Mouse (Mus musculus) limb, embryonic 13.5 days (tissue): ENCODE measurements around the gene Socs4. TPM values are rescaled to one million over a fixed set of nuclear protein-coding genes. Genes with fewer than 3 reads are reported as not detected.
"Not testable (repeated sequence)": the region's sequence is repeated elsewhere in the genome, so short reads cannot be mapped to it uniquely, and the experiment has no call there.

Experiments used
- ATAC-seq: fragments of 200-750 bp; cut with Nextera tagmentation; 2 replicates; pipeline ENCODE4 v1.8.0; 2017; ENCODE audit warnings: low read depth, moderate number of reproducible peaks, moderate TSS enrichment; ENCODE audit not compliant: low FRiP score
- H3K27ac ChIP-seq: fragments of 300-500 bp; sonication (generic); 2 replicates; pipeline ENCODE4 v1.5.1; 2015; ENCODE audit warnings: inconsistent platforms, mild to moderate bottlenecking, moderate library complexity
- H3K27me3 ChIP-seq: fragments of 300-500 bp; sonication (generic); 2 replicates; pipeline ENCODE4 v1.6.1; 2015; ENCODE audit warnings: mild to moderate bottlenecking, inconsistent platforms
- H3K36me3 ChIP-seq: fragments of 300-500 bp; sonication (generic); 2 replicates; pipeline ENCODE4 v1.6.1; 2015; ENCODE audit warnings: inconsistent platforms, mild to moderate bottlenecking, moderate library complexity
- H3K4me1 ChIP-seq: fragments of 300-500 bp; sonication (generic); 2 replicates; pipeline ENCODE4 v1.6.1; 2015; ENCODE audit warnings: inconsistent platforms
- H3K4me2 ChIP-seq: fragments of 300-500 bp; sonication (generic); replicated peaks from 2 replicates; pipeline ENCODE4 v1.6.1; 2015; ENCODE audit warnings: inconsistent platforms, mild to moderate bottlenecking, moderate library complexity
- H3K4me3 ChIP-seq: fragments of 300-500 bp; sonication (generic); 2 replicates; pipeline ENCODE4 v1.5.1; 2015; ENCODE audit warnings: moderate library complexity, mild to moderate bottlenecking, inconsistent platforms
- H3K9ac ChIP-seq: fragments of 300-500 bp; sonication (generic); 2 replicates; pipeline ENCODE4 v1.6.1; 2015; ENCODE audit warnings: mild to moderate bottlenecking, inconsistent platforms
- H3K9me3 ChIP-seq: fragments of 300-500 bp; sonication (generic); 2 replicates; pipeline ENCODE4 v1.6.1; 2016; ENCODE audit warnings: inconsistent platforms
- WGBS: fragments of 180-500 bp; shearing (Covaris S2); methylation state at CpG from one replicate; pipeline ENCODE4 v1.1.7; 2015; 5-methylcytosine and 5-hydroxymethylcytosine counted together
- polyA plus RNA-seq: library from polyadenylated mRNA; unstranded; fragments of >200 nt; fragmentation: Nextera tagmentation; extraction: Ambion mirVana; gene quantifications from 2 replicates; pipeline ENCODE4 v1.2.1, GENCODE M21; 2015

Socs4 gene
- polyA plus RNA-seq, 1 experiment from 2014 or later, result 3.0 TPM

- Histone ChIP-seq H3K27ac (no peak overlapping the region), H3K9ac (no peak overlapping the region), H3K4me3 (no peak overlapping the region), H3K4me2 (no peak overlapping the region), H3K36me3 (peaks cover 58% of the 10 kb centered on the region), H3K27me3 (no peaks in the 10 kb centered on the region), H3K9me3 (no peaks in the 10 kb centered on the region), H3K4me1 (no peaks in the 10 kb centered on the region)
- 95% methylated on average over 5 of the region's 5 CpGs for WGBS
- ATAC-seq, result no peak
Observed at GRCm38 (mm10) chr14:47319362-47319761, 42.6 kb downstream of the Socs4 start.

- WGBS, result 96% methylated on average over 7 of the region's 8 CpGs
- peaks cover 54% of the 10 kb centered on the region for H3K36me3 ChIP-seq
- H3K4me2 ChIP-seq, ATAC-seq, H3K27me3 ChIP-seq, H3K4me1 ChIP-seq, H3K27ac ChIP-seq, H3K9me3 ChIP-seq, H3K9ac ChIP-seq, H3K4me3 ChIP-seq: not testable (repeated sequence)
Observed at GRCm38 (mm10) chr14:47321581-47321980, 44.9 kb downstream of the Socs4 start.

GRCm38 (mm10) chr14:47325965-47326761 is 49.4 kb downstream of the Socs4 start:
- peaks cover 27% of the 10 kb centered on the region for H3K36me3 ChIP-seq
- H3K4me2 ChIP-seq, result no peak overlapping the region
- no peaks in the 10 kb centered on the region for H3K27me3 ChIP-seq
- no peak for ATAC-seq
- no peak overlapping the region for H3K9ac ChIP-seq
- H3K9me3 ChIP-seq, result no peaks in the 10 kb centered on the region
- peaks cover 1% of the 10 kb centered on the region; the same call in 1 of the 2 replicates for H3K4me1 ChIP-seq
- H3K27ac ChIP-seq, result no peak overlapping the region
- no peak overlapping the region for H3K4me3 ChIP-seq
- 88% methylated on average over 9 of the region's 9 CpGs for WGBS

GRCm38 (mm10) chr14:47327347-47327746 is 50.6 kb downstream of the Socs4 start:
- Histone ChIP-seq H3K36me3 (peaks cover 23% of the 10 kb centered on the region), H3K9me3 (no peaks in the 10 kb centered on the region), H3K4me3 (no peak overlapping the region), H3K9ac (no peak overlapping the region), H3K4me1 (peaks cover 13% of the 10 kb centered on the region), H3K27me3 (no peaks in the 10 kb centered on the region), H3K27ac (no peak overlapping the region), H3K4me2 (no peak overlapping the region)
- 89% methylated on average over 5 of the region's 5 CpGs for WGBS
- no peak for ATAC-seq

- H3K4me2 ChIP-seq, result peak overlapping the region; percentile 28; the same call in 1 of the 2 replicates
- no peaks in the 10 kb centered on the region for H3K9me3 ChIP-seq
- H3K4me3 ChIP-seq, result no peak overlapping the region
- 15% methylated on average over 5 of the region's 5 CpGs for WGBS
- no peaks in the 10 kb centered on the region for H3K27me3 ChIP-seq
- ATAC-seq, result peak; percentile 59; the same call in 1 of the 2 replicates
- peaks cover 14% of the 10 kb centered on the region for H3K4me1 ChIP-seq
- H3K36me3 ChIP-seq, result no peaks in the 10 kb centered on the region
- 0 out of 2 replicates have a peak overlapping the region, but pooled peaks have one; percentile 31 for H3K9ac ChIP-seq
- no peak overlapping the region; the same call in 1 of the 2 replicates for H3K27ac ChIP-seq
Observed at GRCm38 (mm10) chr14:47331920-47332319, 55.2 kb downstream of the Socs4 start.

- Histone ChIP-seq H3K4me3 (no peak overlapping the region), H3K9ac (no peak overlapping the region), H3K4me2 (no peak overlapping the region), H3K27me3 (no peaks in the 10 kb centered on the region), H3K4me1 (peaks cover 14% of the 10 kb centered on the region), H3K9me3 (no peaks in the 10 kb centered on the region), H3K36me3 (no peaks in the 10 kb centered on the region), H3K27ac (no peak overlapping the region)
- 75% methylated on average over 4 of the region's 4 CpGs for WGBS
- no peak for ATAC-seq
Observed at GRCm38 (mm10) chr14:47334819-47335218, 58.1 kb downstream of the Socs4 start.

GRCm38 (mm10) chr14:47335300-47335699 is 58.6 kb downstream of the Socs4 start:
- no peak for ATAC-seq
- no peak overlapping the region for H3K9ac ChIP-seq
- no peaks in the 10 kb centered on the region for H3K27me3 ChIP-seq
- no peak overlapping the region; the same call in 1 of the 2 replicates for H3K27ac ChIP-seq
- H3K9me3 ChIP-seq, result no peaks in the 10 kb centered on the region
- H3K4me1 ChIP-seq, result peaks cover 14% of the 10 kb centered on the region
- no peak overlapping the region for H3K4me2 ChIP-seq
- H3K4me3 ChIP-seq, result no peak overlapping the region
- 38% methylated on average over 3 of the region's 3 CpGs for WGBS
- H3K36me3 ChIP-seq, result no peaks in the 10 kb centered on the region

- WGBS, result 85% methylated on average over 10 of the region's 10 CpGs
- peaks cover 5% of the 10 kb centered on the region; the same call in 1 of the 2 replicates for H3K4me1 ChIP-seq
- no peak overlapping the region for H3K4me3 ChIP-seq
- H3K27ac ChIP-seq, result no peak overlapping the region
- no peaks in the 10 kb centered on the region for H3K9me3 ChIP-seq
- H3K4me2 ChIP-seq, result no peak overlapping the region
- ATAC-seq, result no peak
- H3K9ac ChIP-seq, result no peak overlapping the region
- no peaks in the 10 kb centered on the region for H3K36me3 ChIP-seq
- no peaks in the 10 kb centered on the region for H3K27me3 ChIP-seq
Observed at GRCm38 (mm10) chr14:47340231-47340925, 63.6 kb downstream of the Socs4 start.

- no peaks in the 10 kb centered on the region for H3K36me3 ChIP-seq
- ATAC-seq, result peak; percentile 87
- H3K9ac ChIP-seq, result no peak overlapping the region
- no peak overlapping the region for H3K4me3 ChIP-seq
- no peak overlapping the region; the same call in 1 of the 2 replicates for H3K27ac ChIP-seq
- 69% methylated on average over 4 of the region's 4 CpGs for WGBS
- no peak overlapping the region for H3K4me2 ChIP-seq
- H3K9me3 ChIP-seq, result no peaks in the 10 kb centered on the region
- no peaks in the 10 kb centered on the region for H3K27me3 ChIP-seq
- peaks cover 5% of the 10 kb centered on the region; the same call in 1 of the 2 replicates for H3K4me1 ChIP-seq
Observed at GRCm38 (mm10) chr14:47341811-47342291, 65.1 kb downstream of the Socs4 start.

Other genes starting within 250 kb of the Socs4 start
- gene Gch1, start 87.5 kb upstream of the Socs4 start, polyA plus RNA-seq, result 0.87 and 1.0 TPM in 2 replicates
- 37.1 and 38.0 TPM in 2 replicates for gene Wdhd1, start 74 bp upstream of the Socs4 start, polyA plus RNA-seq
- gene Mapk1ip1l, start 21.3 kb downstream of the Socs4 start, polyA plus RNA-seq, result 71.4 and 79.3 TPM in 2 replicates
- 17.8 and 21.6 TPM in 2 replicates for gene Lgals3, start 90.8 kb downstream of the Socs4 start, polyA plus RNA-seq
- 47.2 and 48.4 TPM in 2 replicates for gene Dlgap5, start 141.5 kb downstream of the Socs4 start, polyA plus RNA-seq
- 25.3 and 26.6 TPM in 2 replicates for gene Fbxo34, start 173.5 kb downstream of the Socs4 start, polyA plus RNA-seq